Mouse (Mus musculus) cortical plate, adult 2 months (tissue): ENCODE measurements around the gene Bglap.
"Not testable (repeated sequence)": the region's sequence is repeated elsewhere in the genome, so short reads cannot be mapped to it uniquely, and the experiment has no call there.

Source experiments
- CTCF ChIP-seq: fragments of 200-500 bp; IDR thresholded peaks from 2 replicates; pipeline ENCODE4 v1.5.1; 2011; ENCODE audit warnings: mild to moderate bottlenecking, control low read depth, low read length; ENCODE audit not compliant: insufficient read depth; ENCODE audit errors: extremely low read depth
- POLR2A ChIP-seq: fragments of 200-500 bp; IDR thresholded peaks from 2 replicates; pipeline ENCODE4 v1.6.1; 2011; ENCODE audit warnings: mild to moderate bottlenecking, low read length, control low read depth; ENCODE audit not compliant: insufficient read depth; ENCODE audit errors: extremely low read depth

DNA sequence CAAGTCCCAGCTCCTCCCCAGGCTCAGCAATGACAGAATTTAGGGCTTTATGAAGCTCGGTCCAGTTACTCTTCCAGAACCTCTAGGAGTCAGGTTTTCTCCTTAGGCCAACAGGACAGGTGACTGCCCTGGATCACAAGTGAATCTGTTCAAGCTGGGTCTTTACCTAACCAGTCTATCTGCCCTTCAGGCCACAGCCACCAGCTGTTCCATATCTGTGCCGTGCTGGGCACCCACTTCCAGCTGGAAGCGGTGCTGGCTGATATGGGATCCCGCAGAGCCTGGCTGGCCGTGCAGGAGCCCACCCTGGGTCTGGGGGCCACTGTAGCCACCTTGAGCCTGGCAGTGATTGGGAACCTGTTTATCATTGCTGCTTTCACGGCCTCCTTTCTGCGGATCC, 1.9 kb downstream of the Bglap start:
- TF ChIP-seq POLR2A, CTCF: not testable (repeated sequence)
